Mouse (Mus musculus) lung, postnatal 25 days (tissue): Measurements from ENCODE around the gene Lsm10.

Experiments used
- DNase-seq: peaks from one replicate; pipeline ENCODE4 v3.0.0; 2022; ENCODE audit warnings: low spot score

The Lsm10 gene

GRCm38 (mm10) chr4:126118651-126119050 is 22.2 kb downstream of the Lsm10 start:
- no peak for DNase-seq

- DNase-seq = no peak
Observed at GRCm38 (mm10) chr4:126119051-126119450, 22.6 kb downstream of the Lsm10 start.

- DNase-seq = no peak
Observed at GRCm38 (mm10) chr4:126120052-126120451, 23.6 kb downstream of the Lsm10 start.

- DNase-seq = no peak
Observed at GRCm38 (mm10) chr4:126120506-126120905, 24.1 kb downstream of the Lsm10 start.

- no peak for DNase-seq
Observed at GRCm38 (mm10) chr4:126123309-126124040, 27.1 kb downstream of the Lsm10 start.

GRCm38 (mm10) chr4:126130502-126130901 is 34.1 kb downstream of the Lsm10 start:
- peak; percentile 45 for DNase-seq

GRCm38 (mm10) chr4:126131290-126132121 is 35.1 kb downstream of the Lsm10 start:
- peak; percentile 80 for DNase-seq

- peak; percentile 62 for DNase-seq
Observed at GRCm38 (mm10) chr4:126132636-126133264, 36.3 kb downstream of the Lsm10 start.

- DNase-seq = no peak
Observed at GRCm38 (mm10) chr4:126134236-126134635, 37.8 kb downstream of the Lsm10 start.

GRCm38 (mm10) chr4:126134639-126135038 is 38.2 kb downstream of the Lsm10 start:
- no peak for DNase-seq

- no peak for DNase-seq
Observed at GRCm38 (mm10) chr4:126137773-126138172, 41.4 kb downstream of the Lsm10 start.

- no peak for DNase-seq
Observed at GRCm38 (mm10) chr4:126141021-126141420, 44.6 kb downstream of the Lsm10 start.

GRCm38 (mm10) chr4:126145396-126145795 is 49.0 kb downstream of the Lsm10 start:
- DNase-seq = no peak

- DNase-seq = no peak
Observed at GRCm38 (mm10) chr4:126146974-126147532, 50.6 kb downstream of the Lsm10 start.

- peak; percentile 78 for DNase-seq
Observed at GRCm38 (mm10) chr4:126147533-126148160, 51.2 kb downstream of the Lsm10 start, which contains the start of gene Eva1b. Gene Eva1b (plus strand): TSS chr4:126147744.
